Mouse (Mus musculus): Measurements from ENCODE around the gene Klrc2. TPM values are rescaled to one million over a fixed set of nuclear protein-coding genes. Genes with fewer than 3 reads are reported as not detected.

Klrc2 gene
- polyA plus RNA-seq, 1 experiment from 2014 or later: not detected

- Histone ChIP-seq H3K9me3 (replicated peaks; ENCODE audit: control insufficient read depth, low read length) (no peaks in the 10 kb centered on the region), H3K27me3 (ENCODE audit: control insufficient read depth, insufficient read depth, low read length) (no peaks in the 10 kb centered on the region), H3K27ac (ENCODE audit: low read depth, low read length) (no peak overlapping the region), H3K4me3 (ENCODE audit: low read depth, low read length) (no peak overlapping the region), H3K4me2 (no peak overlapping the region), H3K9ac (ENCODE audit: low read depth, low read length) (no peak overlapping the region), H3K4me1 (ENCODE audit: control insufficient read depth, insufficient read depth, low read length) (no peaks in the 10 kb centered on the region), H3K36me3 (ENCODE audit: control insufficient read depth, insufficient read depth, low read length) (no peaks in the 10 kb centered on the region)
- no peak for ATAC-seq (replicated peaks; ENCODE audit: insufficient number of reproducible peaks, low FRiP score, low TSS enrichment)
Observed at GRCm38 (mm10) chr6:129608372-129608771, 52.1 kb downstream of the Klrc2 start.

Small RNA genes within 50 kb of the gene (microRNA-seq; reads per million reads assigned to microRNA genes)
- not detected for gene Mir680-1 (ENCODE audit: borderline number of aligned reads)

Other genes starting within 250 kb of the Klrc2 start
- gene Clec1a, start 208.7 kb downstream of the Klrc2 start, polyA plus RNA-seq (2014; fragmentation: Nextera tagmentation; extraction: Ambion mirVana): 0.18 and 0.86 TPM in 2 replicates
- gene Olr1, start 153.5 kb downstream of the Klrc2 start, polyA plus RNA-seq (2014; fragmentation: Nextera tagmentation; extraction: Ambion mirVana): 0.26 and 0.35 TPM in 2 replicates
- gene Tmem52b, start 148.1 kb downstream of the Klrc2 start, polyA plus RNA-seq (2014; fragmentation: Nextera tagmentation; extraction: Ambion mirVana): not detected in 2 replicates
- gene Gabarapl1, start 127.5 kb downstream of the Klrc2 start, polyA plus RNA-seq (2014; fragmentation: Nextera tagmentation; extraction: Ambion mirVana): 12.5 and 15.4 TPM in 2 replicates
- not detected in 2 replicates for gene Klre1, start 82.8 kb downstream of the Klrc2 start, polyA plus RNA-seq (2014; fragmentation: Nextera tagmentation; extraction: Ambion mirVana)
- not detected in 2 replicates for gene Klrd1, start 68.9 kb downstream of the Klrc2 start, polyA plus RNA-seq (2014; fragmentation: Nextera tagmentation; extraction: Ambion mirVana)
- gene Klrk1, start 36.8 kb downstream of the Klrc2 start, polyA plus RNA-seq (2014; fragmentation: Nextera tagmentation; extraction: Ambion mirVana): not detected in 2 replicates
- not detected in 2 replicates for gene Klrc3, start 17.4 kb downstream of the Klrc2 start, polyA plus RNA-seq (2014; fragmentation: Nextera tagmentation; extraction: Ambion mirVana)
- gene Klrc1, start 18.3 kb upstream of the Klrc2 start, polyA plus RNA-seq (2014; fragmentation: Nextera tagmentation; extraction: Ambion mirVana): not detected in 2 replicates
- not detected in 2 replicates for gene Klri1, start 56.4 kb upstream of the Klrc2 start, polyA plus RNA-seq (2014; fragmentation: Nextera tagmentation; extraction: Ambion mirVana)
- gene Klri2, start 79.8 kb upstream of the Klrc2 start, polyA plus RNA-seq (2014; fragmentation: Nextera tagmentation; extraction: Ambion mirVana): not detected in 2 replicates
- not detected in 2 replicates for gene Gm156, start 123.6 kb upstream of the Klrc2 start, polyA plus RNA-seq (2014; fragmentation: Nextera tagmentation; extraction: Ambion mirVana)
- gene Gm17631, start 202.0 kb upstream of the Klrc2 start, polyA plus RNA-seq (2014; fragmentation: Nextera tagmentation; extraction: Ambion mirVana): not detected in 2 replicates
- gene Klra17, start 216.0 kb upstream of the Klrc2 start, polyA plus RNA-seq (2014; fragmentation: Nextera tagmentation; extraction: Ambion mirVana): not detected in 2 replicates